Mouse (Mus musculus): Measurements from ENCODE around the gene Snx10. TPM values are rescaled to one million over a fixed set of nuclear protein-coding genes. Genes with fewer than 3 reads are reported as not detected.
A peak's percentile ranks its signal among the peaks of the same experiment; 100 is the strongest.

Snx10 gene
- polyA plus RNA-seq, 1 experiment from 2014 or later: 13.4 TPM

- Histone ChIP-seq H3K36me3 (no peaks in the 10 kb centered on the region), H3K4me3 (no peak overlapping the region), H3K27ac (no peak overlapping the region), H3K4me2 (no peak overlapping the region), H3K9me3 (no peaks in the 10 kb centered on the region), H3K27me3 (no peaks in the 10 kb centered on the region), H3K4me1 (peaks cover 3% of the 10 kb centered on the region), H3K9ac (no peak overlapping the region)
- no peak for ATAC-seq (ENCODE audit: borderline replicate concordance, extremely low read depth, low FRiP score, low TSS enrichment)
- WGBS: 59% methylated on average over 7 of the region's 7 CpGs
Measured at GRCm38 (mm10) chr6:51541422-51541821, 17.7 kb downstream of the Snx10 start.

GRCm38 (mm10) chr6:51542147-51542546 is 18.4 kb downstream of the Snx10 start:
- H3K4me1 ChIP-seq: peaks cover 3% of the 10 kb centered on the region
- no peak overlapping the region for H3K9ac ChIP-seq
- no peaks in the 10 kb centered on the region for H3K9me3 ChIP-seq
- no peaks in the 10 kb centered on the region for H3K27me3 ChIP-seq
- no peaks in the 10 kb centered on the region for H3K36me3 ChIP-seq
- no peak for ATAC-seq (ENCODE audit: borderline replicate concordance, extremely low read depth, low FRiP score, low TSS enrichment)
- WGBS: 80% methylated on average over 4 of the region's 4 CpGs
- no peak overlapping the region for H3K4me3 ChIP-seq
- H3K4me2 ChIP-seq: no peak overlapping the region
- no peak overlapping the region for H3K27ac ChIP-seq

- Histone ChIP-seq H3K27ac (no peak overlapping the region), H3K4me2 (0 out of 2 replicates have a peak overlapping the region, but pooled peaks have one; percentile 41), H3K9me3 (no peaks in the 10 kb centered on the region), H3K36me3 (no peaks in the 10 kb centered on the region), H3K27me3 (no peaks in the 10 kb centered on the region), H3K4me3 (no peak overlapping the region), H3K4me1 (peaks cover 3% of the 10 kb centered on the region), H3K9ac (no peak overlapping the region)
- WGBS: 76% methylated on average over 6 of the region's 6 CpGs
- no peak for ATAC-seq (ENCODE audit: borderline replicate concordance, extremely low read depth, low FRiP score, low TSS enrichment)
Measured at GRCm38 (mm10) chr6:51543639-51544117, 20.0 kb downstream of the Snx10 start.

- Histone ChIP-seq H3K36me3 (no peaks in the 10 kb centered on the region), H3K4me2 (peak overlapping the region; percentile 41), H3K9me3 (no peaks in the 10 kb centered on the region), H3K9ac (no peak overlapping the region), H3K27ac (no peak overlapping the region), H3K4me3 (no peak overlapping the region), H3K4me1 (peaks cover 3% of the 10 kb centered on the region), H3K27me3 (no peaks in the 10 kb centered on the region)
- ATAC-seq (ENCODE audit: borderline replicate concordance, extremely low read depth, low FRiP score, low TSS enrichment): no peak
- 42% methylated on average over 7 of the region's 7 CpGs for WGBS
Measured at GRCm38 (mm10) chr6:51544118-51544681, 20.5 kb downstream of the Snx10 start.

GRCm38 (mm10) chr6:51545219-51545859 is 21.6 kb downstream of the Snx10 start:
- Histone ChIP-seq H3K9me3 (no peaks in the 10 kb centered on the region), H3K4me1 (peaks cover 3% of the 10 kb centered on the region), H3K4me2 (peak overlapping the region; percentile 41), H3K27ac (no peak overlapping the region), H3K36me3 (no peaks in the 10 kb centered on the region), H3K27me3 (no peaks in the 10 kb centered on the region), H3K9ac (no peak overlapping the region), H3K4me3 (peak overlapping the region; percentile 18)
- WGBS: 51% methylated on average over 11 of the region's 11 CpGs
- ATAC-seq (ENCODE audit: borderline replicate concordance, extremely low read depth, low FRiP score, low TSS enrichment): no peak

- Histone ChIP-seq H3K9ac (no peak overlapping the region), H3K9me3 (no peaks in the 10 kb centered on the region), H3K4me2 (no peak overlapping the region), H3K27ac (no peak overlapping the region), H3K4me3 (no peak overlapping the region), H3K27me3 (no peaks in the 10 kb centered on the region), H3K4me1 (peaks cover 3% of the 10 kb centered on the region), H3K36me3 (no peaks in the 10 kb centered on the region)
- WGBS: 84% methylated on average over 2 of the region's 2 CpGs
- ATAC-seq (ENCODE audit: borderline replicate concordance, extremely low read depth, low FRiP score, low TSS enrichment): no peak
Measured at GRCm38 (mm10) chr6:51546085-51546484, 22.4 kb downstream of the Snx10 start.

- WGBS: 67% methylated on average over 5 of the region's 5 CpGs
Measured at GRCm38 (mm10) chr6:51548757-51549156, 25.1 kb downstream of the Snx10 start.

GRCm38 (mm10) chr6:51551267-51551802 is 27.6 kb downstream of the Snx10 start:
- no peak for ATAC-seq (ENCODE audit: borderline replicate concordance, extremely low read depth, low FRiP score, low TSS enrichment)
- no peak overlapping the region for H3K27ac ChIP-seq
- H3K4me1 ChIP-seq: no peaks in the 10 kb centered on the region
- H3K4me3 ChIP-seq: no peak overlapping the region
- H3K9ac ChIP-seq: no peak overlapping the region
- WGBS: 82% methylated on average over 10 of the region's 10 CpGs
- no peaks in the 10 kb centered on the region for H3K36me3 ChIP-seq
- no peak overlapping the region for H3K4me2 ChIP-seq
- no peaks in the 10 kb centered on the region for H3K27me3 ChIP-seq
- no peaks in the 10 kb centered on the region for H3K9me3 ChIP-seq

More at GRCm38 (mm10) chr6:51548757-51549156, 25.1 kb downstream of the Snx10 start:
- Histone ChIP-seq H3K4me1 (peaks cover 3% of the 10 kb centered on the region), H3K9ac (no peak overlapping the region), H3K27me3 (no peaks in the 10 kb centered on the region), H3K4me3 (no peak overlapping the region), H3K27ac (no peak overlapping the region), H3K9me3 (no peaks in the 10 kb centered on the region), H3K4me2 (no peak overlapping the region), H3K36me3 (no peaks in the 10 kb centered on the region)
- ATAC-seq (ENCODE audit: borderline replicate concordance, extremely low read depth, low FRiP score, low TSS enrichment): no peak

- Histone ChIP-seq H3K9ac (no peak overlapping the region), H3K36me3 (no peaks in the 10 kb centered on the region), H3K4me3 (no peak overlapping the region), H3K4me1 (no peaks in the 10 kb centered on the region), H3K27ac (no peak overlapping the region), H3K9me3 (no peaks in the 10 kb centered on the region), H3K4me2 (no peak overlapping the region), H3K27me3 (no peaks in the 10 kb centered on the region)
- ATAC-seq (ENCODE audit: borderline replicate concordance, extremely low read depth, low FRiP score, low TSS enrichment): no peak
- 87% methylated on average over 7 of the region's 7 CpGs for WGBS
Measured at GRCm38 (mm10) chr6:51556562-51556961, 32.9 kb downstream of the Snx10 start.

- no peak for ATAC-seq (ENCODE audit: borderline replicate concordance, extremely low read depth, low FRiP score, low TSS enrichment)
- Histone ChIP-seq H3K4me1 (no peaks in the 10 kb centered on the region), H3K4me3 (no peak overlapping the region), H3K27me3 (no peaks in the 10 kb centered on the region), H3K9me3 (no peaks in the 10 kb centered on the region), H3K36me3 (no peaks in the 10 kb centered on the region), H3K4me2 (no peak overlapping the region), H3K9ac (no peak overlapping the region), H3K27ac (no peak overlapping the region)
- 86% methylated on average over 7 of the region's 7 CpGs for WGBS
Measured at GRCm38 (mm10) chr6:51558311-51558710, 34.6 kb downstream of the Snx10 start.

- Histone ChIP-seq H3K27me3 (no peaks in the 10 kb centered on the region), H3K4me1 (peaks cover 4% of the 10 kb centered on the region), H3K36me3 (no peaks in the 10 kb centered on the region), H3K4me2 (no peak overlapping the region), H3K4me3 (no peak overlapping the region), H3K9ac (no peak overlapping the region), H3K27ac (no peak overlapping the region), H3K9me3 (no peaks in the 10 kb centered on the region)
- WGBS: 48% methylated on average over 14 of the region's 14 CpGs
- no peak for ATAC-seq (ENCODE audit: borderline replicate concordance, extremely low read depth, low FRiP score, low TSS enrichment)
Measured at GRCm38 (mm10) chr6:51566771-51567680, 43.3 kb downstream of the Snx10 start.
